Mouse (Mus musculus) heart, postnatal 10 days (tissue): ENCODE measurements around the gene Pdxk. TPM values are rescaled to one million over a fixed set of nuclear protein-coding genes. Genes with fewer than 3 reads are reported as not detected.
"Not testable (repeated sequence)": the region's sequence is repeated elsewhere in the genome, so short reads cannot be mapped to it uniquely, and the experiment has no call there.

ENCODE experiments used
- DNase-seq, 2 experiments: peaks; one replicate each; pipeline ENCODE4 v3.0.0; 2021
- intact Hi-C: fragments of 180-260 bp; cut with DNase I; formaldehyde crosslinking; loops from one replicate; pipeline ENCODE4 v1.15.1; 2025
- total RNA-seq, 2 experiments: library from RNA; stranded (reverse); gene quantifications; 2 replicates each; pipeline ENCODE4 v1.2.3; 2021

Pdxk gene
- total RNA-seq, 2 experiments from 2014 or later = 9.4 to 10.0 TPM

DNA sequence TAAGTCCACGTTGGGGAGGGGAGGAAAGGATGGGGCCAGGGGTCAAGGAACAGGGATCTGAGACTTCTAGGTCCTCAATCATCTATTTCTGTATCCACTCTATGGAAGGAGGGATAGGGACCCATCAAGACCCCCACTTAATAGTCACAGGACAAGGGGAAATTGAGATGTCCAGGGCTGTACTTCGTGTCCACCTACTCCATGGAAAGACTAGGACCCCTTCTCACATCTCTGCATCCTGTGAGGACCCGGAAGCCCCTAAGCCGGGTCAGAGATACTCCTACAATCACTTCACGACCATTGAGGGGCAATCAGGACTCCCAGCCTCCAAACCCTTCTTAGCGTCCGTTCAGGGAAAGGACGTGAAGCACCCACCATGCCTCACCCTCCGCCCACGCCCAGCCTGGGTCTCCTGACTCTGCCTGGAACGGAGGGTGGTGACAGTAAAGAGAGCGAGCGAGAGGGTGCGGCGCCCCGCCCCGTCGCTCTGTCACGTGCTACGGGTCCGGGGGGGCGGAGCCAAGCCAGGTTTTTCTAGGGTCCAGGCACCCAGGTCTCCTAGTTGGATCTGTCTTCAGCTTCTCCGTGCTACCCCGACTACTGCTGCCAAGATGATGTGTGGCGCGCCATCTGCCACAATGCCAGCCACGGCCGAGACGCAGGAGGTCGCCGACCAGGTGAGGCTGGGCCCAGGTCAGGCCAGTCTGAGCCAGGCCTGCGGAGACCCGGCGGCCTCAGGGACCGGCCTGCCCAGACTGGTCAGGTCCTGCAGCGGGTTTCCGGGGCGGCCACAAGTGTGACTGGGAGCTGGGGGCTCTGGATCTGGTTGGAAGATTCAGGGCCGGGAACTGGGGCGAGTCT is 39.4 kb downstream of the Pdxk start, which contains the start of gene Cstb:
Cstb (plus strand) TSS at position 489 of the 861 bp plus-strand sequence.
- intact Hi-C loops = no loop called here
- peak; percentile 85 to 87 for DNase-seq

DNA sequence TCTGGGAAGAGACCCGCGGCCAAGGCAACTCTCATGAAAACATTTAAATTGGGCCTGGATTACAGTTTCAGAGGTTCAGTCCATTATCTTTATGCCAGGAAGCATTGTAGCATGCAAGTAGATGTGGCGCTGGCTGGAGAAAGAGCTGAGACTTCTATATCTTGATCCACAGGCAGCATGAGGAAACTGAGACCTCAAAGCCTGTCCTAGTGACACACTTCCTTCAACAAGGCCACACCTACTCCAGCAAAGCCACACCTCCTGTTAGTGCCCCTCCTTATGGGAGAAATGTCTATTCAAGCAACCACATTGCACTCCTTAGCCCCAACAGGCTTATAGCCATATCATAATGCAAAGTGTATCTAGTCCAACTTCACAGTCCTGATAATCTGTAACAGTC is 42.2 kb downstream of the Pdxk start:
- intact Hi-C loops = no loop called here

DNA sequence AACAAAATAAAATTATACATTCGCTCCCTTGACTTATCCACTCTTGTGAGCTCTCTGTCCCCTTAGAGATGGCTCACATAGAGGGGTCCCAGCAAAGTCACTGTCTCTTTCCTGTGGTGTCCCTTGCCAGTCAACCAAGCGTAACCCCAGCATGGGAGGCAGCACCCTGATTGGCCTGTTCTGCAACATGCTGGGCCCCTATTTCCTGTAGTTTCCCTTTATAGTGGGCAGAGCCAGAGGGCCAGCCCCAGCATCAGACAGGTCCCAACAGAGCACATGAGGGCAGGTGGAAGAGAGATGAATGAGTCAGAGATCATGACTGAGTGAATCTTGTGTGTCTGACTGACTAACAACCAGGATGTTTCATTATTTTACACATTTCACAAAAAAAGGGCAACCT is 43.8 kb downstream of the Pdxk start:
- DNase-seq = no peak
- intact Hi-C loops = no loop called here

More for the DNA sequence above, 42.2 kb downstream of the Pdxk start:
- DNase-seq = no peak

DNA sequence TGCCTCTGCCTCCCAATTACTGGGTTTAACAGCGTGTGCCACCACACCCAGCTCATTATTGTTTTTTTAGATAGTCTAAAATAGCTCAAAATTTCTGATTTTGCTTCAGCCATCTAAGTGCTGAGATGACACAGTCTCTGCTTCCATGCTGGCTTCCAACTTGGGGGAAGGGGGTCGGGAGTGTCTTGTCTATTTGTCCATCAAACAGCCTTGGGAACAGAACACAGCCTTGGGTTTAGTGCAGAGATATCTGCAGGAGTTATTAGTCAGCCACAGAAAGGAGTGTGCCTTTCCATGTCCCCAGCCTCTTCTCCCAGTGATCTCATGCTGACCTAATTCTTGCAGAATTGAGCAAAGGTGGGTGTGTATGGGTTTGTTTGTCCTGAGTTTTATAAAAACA is 46.0 kb downstream of the Pdxk start:
- DNase-seq = no peak
- intact Hi-C loops = no loop called here

DNA sequence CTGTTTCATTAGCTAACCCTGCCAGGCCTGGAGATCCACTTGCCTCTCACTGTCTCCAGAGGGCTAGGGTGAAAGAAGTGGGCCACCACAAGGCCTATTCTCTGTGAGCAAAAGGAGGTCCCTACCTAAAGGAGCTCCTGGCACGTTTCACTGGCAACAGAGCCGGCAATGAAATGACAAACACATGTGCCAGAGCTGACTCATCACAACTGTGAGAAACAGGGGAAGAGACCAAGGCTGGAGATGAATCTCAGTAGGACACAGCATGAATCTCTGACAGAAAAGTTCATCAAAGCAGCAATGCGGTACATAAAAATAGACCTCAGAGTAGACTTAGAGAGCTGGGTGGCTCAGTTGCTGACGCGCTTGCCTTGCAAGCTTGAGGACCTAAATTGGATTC is 46.9 kb downstream of the Pdxk start:
- intact Hi-C loops = no loop called here

DNA sequence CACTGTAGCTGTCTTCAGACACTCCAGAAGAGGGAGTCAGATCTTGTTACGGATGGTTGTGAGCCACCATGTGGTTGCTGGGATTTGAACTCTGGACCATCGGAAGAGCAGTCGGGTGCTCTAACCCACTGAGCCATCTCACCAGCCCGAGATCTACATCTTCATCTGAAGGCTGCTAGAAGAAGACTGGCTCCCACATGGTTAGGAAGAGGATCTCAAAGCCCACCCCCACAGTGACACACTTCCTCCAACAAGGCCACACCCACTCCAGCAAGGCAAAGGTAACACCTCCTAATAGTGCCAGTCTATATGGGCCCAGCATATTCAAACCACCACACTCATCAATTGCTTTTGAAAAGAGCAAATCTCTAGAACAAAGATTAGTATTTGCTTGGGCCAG is 49.8 kb downstream of the Pdxk start:
- DNase-seq, intact Hi-C loops: not testable (repeated sequence)

More for the DNA sequence above, 46.9 kb downstream of the Pdxk start:
- DNase-seq = no peak

DNA sequence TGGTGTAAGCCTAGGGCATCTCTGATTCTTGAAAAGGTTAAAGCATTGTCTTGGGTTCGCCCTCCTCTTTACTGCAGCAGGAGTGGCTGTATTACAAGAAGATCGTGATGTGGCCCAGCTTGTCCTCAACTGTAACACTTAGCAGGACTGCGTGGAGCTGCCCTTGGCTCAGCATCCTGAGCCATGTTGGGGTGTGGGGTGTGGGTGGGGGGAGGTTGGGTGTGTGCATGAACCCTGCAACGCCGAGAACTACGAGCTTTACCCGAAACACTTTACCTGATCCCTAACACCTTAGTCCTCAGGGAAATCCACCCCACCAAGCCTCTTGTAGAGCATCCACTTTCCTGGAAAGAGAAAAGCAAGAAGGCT is 51.6 kb downstream of the Pdxk start:
- no peak for DNase-seq
- intact Hi-C loops = no loop called here

DNA sequence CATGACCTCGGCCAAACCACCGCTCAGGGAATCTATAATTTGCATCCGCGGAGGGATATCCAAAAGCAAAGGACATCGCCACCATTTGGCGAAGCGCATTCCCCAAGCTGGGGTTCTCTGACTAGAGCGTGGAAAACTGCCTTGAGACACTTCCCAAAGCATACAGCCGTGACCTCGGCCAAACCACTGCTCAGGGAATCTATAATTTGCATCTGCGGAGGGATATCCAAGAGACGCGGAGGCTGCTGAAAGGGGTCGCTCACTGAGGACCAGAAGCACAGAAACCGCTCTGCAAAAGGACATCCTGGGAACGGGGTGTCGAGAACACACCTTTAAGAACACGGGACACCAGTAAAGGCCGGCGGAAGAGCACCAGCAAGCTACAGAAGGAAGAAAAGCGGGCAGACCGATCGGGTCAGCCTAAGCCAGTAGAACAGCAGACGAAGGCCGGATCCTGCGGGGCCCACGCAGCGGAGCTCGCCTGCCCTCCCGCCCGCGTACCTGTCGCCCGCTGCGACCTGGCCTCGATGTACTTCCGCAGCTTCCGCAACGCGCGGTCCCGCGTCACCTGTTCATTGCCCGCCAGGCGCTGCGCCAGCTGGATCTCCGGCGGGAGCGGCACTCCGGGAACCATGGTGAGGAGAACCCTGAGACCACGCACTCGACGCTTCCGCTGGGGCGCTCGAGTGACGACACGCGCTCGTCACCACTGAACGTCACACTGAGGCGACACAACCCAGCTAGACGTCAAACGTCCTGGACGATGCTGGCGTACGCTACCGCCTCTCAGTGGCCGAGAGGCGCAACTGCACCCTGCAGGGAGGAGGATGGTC is 52.2 kb downstream of the Pdxk start, which contains the start of gene Rrp1:
Rrp1 (minus strand) TSS at position 725 of the 833 bp plus-strand sequence.
- intact Hi-C loops = no loop called here
- DNase-seq = peak; percentile 95 to 97

DNA sequence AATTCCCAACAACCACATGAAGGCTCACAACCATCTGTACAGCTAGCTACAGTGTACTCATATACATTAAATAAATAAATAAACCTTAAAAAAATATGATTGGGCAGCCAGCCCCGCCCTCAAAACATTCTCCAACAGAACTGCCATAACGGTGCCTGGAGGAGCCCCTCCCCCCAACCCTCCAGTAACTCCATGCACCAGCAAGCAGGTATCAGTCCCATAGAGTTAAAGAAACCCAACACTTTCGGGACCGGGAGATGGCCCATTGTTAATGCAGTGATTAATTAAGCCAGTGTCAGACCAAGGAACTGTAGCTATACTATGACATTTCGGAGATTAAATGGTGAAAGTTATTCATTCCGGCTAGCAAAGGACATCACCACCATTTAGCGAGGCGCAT is 52.9 kb downstream of the Pdxk start:
- DNase-seq = peak in 1 of 2 experiments; percentile 20
- intact Hi-C loops = no loop called here

DNA sequence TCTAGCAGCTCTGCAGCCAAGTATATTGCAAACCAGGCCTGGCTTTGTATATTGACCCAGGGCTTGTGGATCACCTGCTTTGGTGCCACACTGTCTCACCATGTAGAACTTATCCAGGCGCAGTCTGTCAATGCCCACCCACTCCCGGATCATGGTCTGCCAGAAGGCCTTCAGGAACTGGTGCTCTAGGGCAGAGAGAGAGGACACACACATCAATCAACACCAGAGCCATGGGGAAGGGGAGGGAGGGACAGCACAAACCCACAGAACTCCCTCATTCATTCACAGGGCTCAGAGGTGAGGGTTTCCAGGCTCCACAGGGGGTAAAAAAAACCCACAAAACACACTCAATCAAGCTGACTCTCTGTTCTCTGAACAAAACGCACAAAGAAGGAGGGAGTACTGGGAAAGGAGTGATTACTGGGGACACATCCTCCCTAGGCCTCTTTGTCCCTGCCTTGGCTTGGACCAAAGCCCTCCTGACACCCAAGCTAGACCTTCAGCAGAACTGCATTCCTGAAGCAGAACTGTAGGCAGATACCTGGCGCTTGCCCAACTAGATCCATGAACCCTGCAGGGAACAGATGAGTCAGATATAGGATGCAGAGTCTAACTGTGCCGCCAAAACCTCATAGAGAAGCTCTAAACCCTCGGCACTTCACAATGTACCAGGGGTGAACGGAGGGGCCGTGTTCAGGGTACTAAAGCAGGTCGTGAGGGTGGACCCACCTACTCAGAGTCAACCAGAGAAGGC is 55.6 kb downstream of the Pdxk start:
- no peak for DNase-seq
- intact Hi-C loops = no loop called here

DNA sequence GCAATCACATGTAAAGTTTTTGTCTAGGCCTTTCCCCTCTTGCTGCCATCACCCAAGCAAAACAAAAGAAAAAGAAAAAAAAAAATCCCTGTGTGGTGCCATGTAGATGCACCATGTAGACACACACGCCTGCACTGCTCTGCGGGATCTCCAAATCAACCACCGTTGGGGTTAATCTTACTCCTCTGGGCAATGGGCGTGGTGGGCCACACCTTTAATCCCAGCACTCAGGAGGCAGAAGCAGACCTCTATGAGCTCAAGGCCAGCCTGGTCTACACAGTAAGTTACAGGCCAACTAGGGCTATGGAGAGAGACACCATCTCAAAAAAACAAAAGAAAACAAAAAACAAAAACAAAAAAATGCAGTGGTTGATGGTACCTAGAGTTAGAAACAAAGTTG is 57.6 kb downstream of the Pdxk start:
- DNase-seq = no peak
- intact Hi-C loops = no loop called here

DNA sequence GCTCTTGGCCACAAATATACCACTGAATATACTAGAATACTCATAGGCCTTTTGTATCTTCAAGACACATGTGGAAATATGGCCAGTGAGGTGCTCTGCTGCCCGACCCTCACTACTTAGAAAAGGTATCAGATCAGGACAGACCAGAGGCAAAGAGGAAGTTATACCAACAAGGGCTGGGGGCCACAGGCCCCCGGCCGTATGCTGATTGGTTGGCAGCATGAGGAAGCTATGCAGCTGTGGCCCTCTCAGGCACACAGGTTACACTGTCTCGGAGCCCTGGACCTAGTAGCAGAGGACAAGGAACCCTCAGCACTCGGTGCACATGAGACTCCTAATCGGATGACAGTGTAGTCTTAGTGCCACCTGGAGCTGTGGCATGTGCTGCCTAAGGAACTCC is 58.6 kb downstream of the Pdxk start:
- intact Hi-C loops = no loop called here
- DNase-seq = no peak

DNA sequence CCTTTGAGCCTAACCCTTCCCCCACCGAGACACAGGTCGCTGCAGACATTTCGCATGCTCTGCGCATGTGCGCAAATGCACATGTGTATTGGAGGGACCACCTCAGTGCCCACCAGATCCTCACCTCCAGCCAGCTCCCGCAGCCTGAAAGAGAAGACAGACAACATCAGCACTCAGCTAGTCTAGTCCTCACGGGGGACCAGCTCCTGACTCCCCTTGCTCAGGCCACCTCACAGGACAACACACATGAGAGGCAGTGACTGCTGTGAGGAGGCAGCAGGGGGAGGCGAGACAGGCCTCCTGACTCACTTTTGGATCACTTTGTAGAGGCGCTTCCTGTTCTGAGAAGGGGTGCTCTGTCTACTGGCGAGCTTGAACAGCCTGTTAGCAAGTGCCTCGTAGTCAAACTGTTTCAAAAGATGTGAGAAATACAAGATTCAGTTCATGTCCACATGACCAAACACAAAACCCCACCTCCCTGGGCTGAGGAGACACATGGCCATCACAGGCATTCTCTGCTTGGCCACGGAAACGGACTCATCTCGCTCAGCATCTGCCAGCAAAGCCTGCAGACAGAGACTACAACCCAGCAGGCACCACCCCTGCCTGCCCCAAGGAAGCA is 62.4 kb downstream of the Pdxk start:
- no peak for DNase-seq
- intact Hi-C loops = no loop called here

DNA sequence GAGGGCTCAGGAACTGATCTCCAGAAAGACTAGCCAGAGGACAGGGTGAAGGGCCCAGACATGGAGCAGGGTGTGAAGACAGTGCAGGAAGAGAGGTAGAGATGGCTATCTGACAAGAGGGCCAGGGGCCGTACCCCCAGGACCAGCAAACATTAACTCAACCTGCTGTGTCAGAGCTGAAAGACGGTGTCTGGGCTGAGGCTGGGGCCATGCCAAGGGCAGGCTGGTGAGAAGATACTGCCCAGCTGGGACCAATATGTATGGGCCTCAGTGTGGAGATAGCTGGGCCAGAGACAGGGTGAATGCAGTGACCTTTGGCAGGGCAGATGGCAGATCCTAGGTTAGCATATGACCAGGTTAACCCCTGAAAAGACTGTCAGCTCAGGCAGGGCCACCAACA is 63.6 kb downstream of the Pdxk start:
- no peak for DNase-seq
- intact Hi-C loops = no loop called here

DNA sequence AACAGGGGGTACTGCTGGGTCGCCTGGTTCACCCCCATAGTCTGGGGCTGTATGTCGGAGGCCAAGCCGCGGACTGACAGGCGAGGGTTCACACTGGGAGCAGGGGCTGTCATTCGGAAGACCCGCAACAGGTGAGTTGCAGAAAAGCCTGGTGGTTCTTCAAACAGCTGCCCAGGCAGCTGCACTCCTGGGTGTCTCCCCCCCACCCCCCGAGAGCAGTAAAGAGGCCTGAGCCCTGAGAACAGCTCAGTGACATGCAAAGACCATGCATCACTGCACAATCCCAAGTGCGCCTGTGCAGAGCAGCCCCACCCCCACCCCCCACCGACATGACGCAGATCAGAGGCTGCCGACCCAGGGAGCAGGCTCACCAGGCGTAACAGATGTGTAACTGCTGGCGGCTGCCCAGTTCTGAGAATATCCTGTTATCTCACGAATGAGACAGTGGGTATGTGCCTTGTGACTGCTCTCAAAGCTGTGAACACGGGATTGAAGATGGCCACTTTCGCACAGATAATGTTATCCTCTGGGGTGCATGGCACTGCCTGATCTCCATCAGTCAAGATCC is 65.6 kb downstream of the Pdxk start:
- intact Hi-C loops = no loop called here
- DNase-seq = peak; percentile 45 to 53

DNA sequence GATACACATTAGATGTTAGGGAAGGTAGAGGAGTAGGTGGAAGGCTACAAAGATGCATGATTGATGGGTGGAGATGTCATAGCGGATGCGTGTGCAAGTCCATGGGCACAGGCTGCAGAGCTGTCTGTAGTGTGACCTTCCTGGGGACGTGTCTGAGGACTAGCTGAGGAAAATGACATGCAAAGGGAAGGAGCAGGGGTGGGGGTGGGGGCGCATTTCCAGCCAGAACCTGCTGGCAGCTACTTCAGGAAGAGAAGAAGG is 68.2 kb downstream of the Pdxk start:
- intact Hi-C loops = no loop called here
- no peak for DNase-seq

DNA sequence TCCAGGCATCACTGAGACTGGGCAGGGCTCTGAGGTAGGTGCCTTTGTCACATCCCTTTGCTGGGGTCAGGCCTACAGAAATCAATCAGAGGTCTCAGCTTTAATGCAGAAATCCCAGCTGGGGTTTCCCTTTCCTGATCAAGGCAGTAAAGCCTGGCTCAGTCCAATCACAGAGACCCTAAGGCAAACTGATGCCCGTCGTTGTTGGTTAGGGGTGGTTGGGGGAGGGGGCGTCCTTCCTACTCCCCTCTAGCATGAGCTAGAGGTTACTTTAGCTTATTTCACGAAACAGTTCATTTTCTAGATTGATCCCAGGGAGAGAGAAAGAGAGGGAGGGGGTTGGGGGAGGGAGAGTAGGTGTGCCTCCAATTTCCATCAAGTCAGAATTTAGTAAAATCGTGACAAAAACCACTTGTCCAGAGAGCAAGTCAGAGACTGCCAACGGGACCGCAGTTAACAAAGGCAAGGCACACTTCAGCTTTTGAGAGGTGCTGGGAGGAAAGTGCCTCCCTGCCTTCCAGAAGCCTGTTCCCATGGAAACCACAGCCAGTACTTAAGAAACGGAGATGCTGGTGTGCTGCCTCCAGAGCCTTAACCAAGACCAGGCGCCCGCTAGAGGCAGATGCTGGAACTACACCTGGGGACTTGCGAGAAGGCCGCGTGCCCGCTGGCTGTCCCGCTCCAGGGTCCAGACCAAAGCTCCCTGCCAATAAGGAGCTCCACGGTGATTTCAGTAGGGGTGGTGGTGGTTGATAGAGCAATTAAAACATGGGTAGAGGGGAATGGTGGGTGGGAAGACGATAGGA is 68.8 kb downstream of the Pdxk start:
- intact Hi-C loops = no loop called here
- peak; percentile 92 to 97 for DNase-seq

DNA sequence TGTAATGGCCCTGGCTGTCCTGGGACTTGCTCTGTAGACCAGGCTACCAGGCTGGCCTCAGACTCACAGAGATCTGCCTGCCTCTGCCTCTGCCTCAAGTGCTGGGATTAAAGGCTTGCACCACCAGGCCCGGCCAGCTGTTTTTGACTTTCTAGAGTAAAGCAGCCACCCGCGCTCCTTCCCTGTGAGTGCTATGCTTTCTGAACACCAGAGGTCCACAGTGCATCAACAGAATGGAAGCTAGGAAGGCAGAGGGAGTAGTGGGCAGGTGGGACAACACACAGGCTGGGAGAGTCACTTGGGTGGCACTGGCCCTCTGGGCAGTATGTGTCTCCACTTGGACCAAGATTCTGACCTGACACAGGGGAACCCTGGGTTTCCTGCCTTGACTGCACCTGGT is 69.4 kb downstream of the Pdxk start:
- intact Hi-C loops = no loop called here

DNA sequence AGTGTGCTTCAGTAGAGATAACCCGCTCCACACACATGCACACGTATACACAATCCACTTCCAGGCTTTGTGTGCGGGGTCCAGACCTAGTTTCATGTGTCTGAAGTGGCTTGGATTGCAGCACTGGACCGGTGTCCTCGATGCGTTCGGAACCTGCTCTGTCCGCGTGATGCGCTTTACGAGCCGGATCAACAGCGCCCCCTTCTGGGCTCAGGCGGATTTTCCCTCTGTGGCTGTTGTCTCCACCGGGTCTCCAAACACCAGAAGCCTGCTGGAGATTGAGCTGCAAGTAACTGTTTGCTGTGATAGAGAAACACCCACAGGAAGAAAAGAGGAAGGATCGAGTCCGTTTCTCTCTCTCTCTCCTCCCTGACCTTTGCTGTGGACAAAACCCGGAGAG is 72.7 kb downstream of the Pdxk start:
- intact Hi-C loops = loop anchor here (1.0 to 5.0 kb wide), 3 partner anchors 40 to 113 kb away; partner anchors contain the start of gene Agpat3
- DNase-seq = peak; percentile 88 to 91

More for the DNA sequence above, 69.4 kb downstream of the Pdxk start:
- DNase-seq = no peak
